Mouse (Mus musculus) heart, postnatal 10 days (tissue): Measurements from ENCODE around the gene Acsm2. TPM values are rescaled to one million over a fixed set of nuclear protein-coding genes. Genes with fewer than 3 reads are reported as not detected.
A peak's percentile ranks its signal among the peaks of the same experiment; 100 is the strongest.
"Not testable (repeated sequence)": the region's sequence is repeated elsewhere in the genome, so short reads cannot be mapped to it uniquely, and the experiment has no call there.

ENCODE experiments used
- DNase-seq, 2 experiments: peaks; one replicate each; pipeline ENCODE4 v3.0.0; 2021
- intact Hi-C: fragments of 180-260 bp; cut with DNase I; formaldehyde crosslinking; loops from one replicate; pipeline ENCODE4 v1.15.1; 2025
- total RNA-seq, 2 experiments: library from RNA; stranded (reverse); gene quantifications; 2 replicates each; pipeline ENCODE4 v1.2.3; 2021

The Acsm2 gene
- total RNA-seq, 2 experiments from 2014 or later = not detected

DNA sequence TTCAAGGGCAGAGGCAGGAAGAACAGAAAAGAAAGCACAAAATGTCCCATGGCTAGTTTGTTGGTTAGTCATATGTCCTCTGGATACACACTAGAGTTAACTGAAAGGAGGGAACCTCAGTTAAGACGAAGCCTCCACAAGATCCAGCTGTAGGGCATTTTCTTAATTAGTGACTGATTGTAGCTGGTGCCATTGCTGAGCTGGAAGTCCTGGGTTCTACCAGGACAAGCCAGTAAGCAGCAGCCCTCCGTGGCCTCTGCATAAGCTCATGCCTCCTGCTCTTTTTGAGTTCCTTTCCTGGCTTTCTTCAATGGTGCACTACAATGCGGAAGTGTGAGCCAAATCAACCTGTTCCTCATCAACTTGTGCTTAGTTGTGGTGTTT, 6.3 kb downstream of the Acsm2 start:
- intact Hi-C loops = no loop called here

DNA sequence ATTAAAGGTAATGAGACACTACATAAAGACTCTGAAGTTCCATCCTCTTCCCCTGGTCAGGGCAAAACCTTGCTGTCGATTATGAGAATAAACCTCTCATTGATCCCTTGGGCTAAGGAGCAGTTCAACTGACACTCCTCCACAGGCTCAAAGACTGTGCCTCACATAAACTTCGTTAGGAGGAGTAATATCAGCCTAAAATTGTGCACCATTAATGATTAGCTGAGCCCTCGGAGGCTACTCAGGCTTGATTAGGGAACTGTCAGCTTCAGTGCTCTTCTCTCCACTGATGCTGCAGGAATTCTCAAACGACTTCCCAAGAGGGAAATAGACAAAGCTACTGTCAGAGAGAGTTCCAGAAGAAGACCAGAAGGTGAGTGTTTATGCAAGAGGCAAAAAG, 7.3 kb downstream of the Acsm2 start:
- intact Hi-C loops = no loop called here

More for the DNA sequence above, 6.3 kb downstream of the Acsm2 start:
- DNase-seq = no peak

DNA sequence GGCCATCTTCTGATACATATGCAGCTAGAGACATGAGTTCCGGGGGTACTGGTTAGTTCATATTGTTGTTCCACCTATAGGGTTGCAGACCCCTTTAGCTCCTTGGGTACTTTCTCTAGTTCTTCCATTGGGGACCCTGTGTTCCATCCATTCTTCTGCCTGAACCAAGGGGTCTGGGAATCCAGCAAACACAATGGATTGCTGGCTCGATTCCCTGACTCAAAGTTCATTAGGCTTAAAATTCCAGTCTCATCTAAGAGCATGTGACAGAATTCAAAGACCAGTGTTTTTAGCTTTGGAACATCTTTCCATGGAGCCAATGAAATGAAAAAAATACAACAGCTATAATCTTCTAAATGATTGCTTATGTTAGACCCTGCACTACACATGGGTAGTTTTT, 8.3 kb downstream of the Acsm2 start:
- intact Hi-C loops, DNase-seq: not testable (repeated sequence)

More for the DNA sequence above, 7.3 kb downstream of the Acsm2 start:
- DNase-seq = no peak

DNA sequence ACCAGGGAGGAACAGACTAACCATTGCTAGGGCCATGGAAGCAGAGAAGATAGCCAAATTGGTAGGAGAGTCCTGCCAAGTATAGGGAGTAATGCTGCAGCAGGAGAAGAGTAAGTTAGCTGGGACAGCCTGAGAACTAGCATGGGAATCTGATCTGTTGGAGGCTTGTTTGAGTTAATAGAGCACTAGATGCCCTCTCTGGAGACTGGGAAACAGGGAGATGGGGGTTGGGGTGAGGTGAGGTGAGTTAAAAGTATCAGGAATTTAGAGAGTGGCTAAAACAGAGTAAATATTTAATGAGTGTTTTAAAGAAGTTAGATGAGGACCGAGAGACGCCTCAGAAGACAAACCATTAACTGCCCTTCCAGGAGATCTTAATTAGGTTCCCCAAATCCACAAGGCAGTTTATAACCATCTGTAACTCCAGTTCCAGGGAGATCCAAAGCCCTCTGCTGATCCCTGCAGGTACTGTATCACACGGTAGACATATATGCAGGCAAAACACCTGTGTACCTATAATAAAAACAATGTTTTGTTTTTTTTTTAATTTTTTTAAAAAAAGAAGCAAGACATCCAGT, 40.5 kb downstream of the Acsm2 start:
- DNase-seq = no peak
- intact Hi-C loops = no loop called here

DNA sequence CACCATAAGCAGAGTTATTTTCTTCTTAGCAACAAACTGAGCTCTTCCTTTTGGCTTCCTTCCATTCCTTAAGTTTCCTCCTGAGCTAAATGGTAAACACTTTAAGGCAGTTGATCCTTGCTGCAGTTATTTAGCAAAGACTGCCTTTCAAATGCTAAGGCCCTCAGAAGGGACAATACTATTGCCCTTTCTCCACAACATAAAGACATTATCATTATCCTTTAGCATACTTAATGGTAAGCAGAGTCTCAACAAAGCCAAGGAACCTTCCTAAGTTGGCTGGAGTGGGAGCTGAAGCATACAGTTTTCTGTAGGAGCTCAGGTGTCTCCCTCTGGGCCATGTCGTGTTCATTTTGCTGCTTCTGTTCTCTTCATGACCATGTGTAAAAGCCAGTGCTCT, 41.2 kb downstream of the Acsm2 start:
- DNase-seq = no peak
- intact Hi-C loops = no loop called here

DNA sequence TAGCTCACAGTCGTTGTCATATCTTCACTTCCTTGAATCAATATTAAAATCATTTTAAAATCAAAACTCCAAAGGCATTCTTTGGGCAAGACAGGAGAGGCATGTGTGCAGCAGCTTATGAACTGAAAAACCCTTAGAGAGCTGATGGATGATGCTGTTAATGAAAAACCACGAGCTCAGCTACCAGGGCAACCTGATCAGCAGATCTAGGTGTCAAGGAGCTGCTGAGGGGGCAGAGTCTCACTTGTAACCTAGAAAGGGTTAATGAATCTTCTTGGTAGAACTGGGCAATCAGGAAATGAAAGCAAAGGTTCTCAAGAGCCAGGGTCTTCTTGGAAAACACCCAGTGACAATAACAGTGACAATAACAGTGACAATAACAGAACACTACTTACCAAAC, 42.4 kb downstream of the Acsm2 start:
- intact Hi-C loops = no loop called here
- DNase-seq = no peak

DNA sequence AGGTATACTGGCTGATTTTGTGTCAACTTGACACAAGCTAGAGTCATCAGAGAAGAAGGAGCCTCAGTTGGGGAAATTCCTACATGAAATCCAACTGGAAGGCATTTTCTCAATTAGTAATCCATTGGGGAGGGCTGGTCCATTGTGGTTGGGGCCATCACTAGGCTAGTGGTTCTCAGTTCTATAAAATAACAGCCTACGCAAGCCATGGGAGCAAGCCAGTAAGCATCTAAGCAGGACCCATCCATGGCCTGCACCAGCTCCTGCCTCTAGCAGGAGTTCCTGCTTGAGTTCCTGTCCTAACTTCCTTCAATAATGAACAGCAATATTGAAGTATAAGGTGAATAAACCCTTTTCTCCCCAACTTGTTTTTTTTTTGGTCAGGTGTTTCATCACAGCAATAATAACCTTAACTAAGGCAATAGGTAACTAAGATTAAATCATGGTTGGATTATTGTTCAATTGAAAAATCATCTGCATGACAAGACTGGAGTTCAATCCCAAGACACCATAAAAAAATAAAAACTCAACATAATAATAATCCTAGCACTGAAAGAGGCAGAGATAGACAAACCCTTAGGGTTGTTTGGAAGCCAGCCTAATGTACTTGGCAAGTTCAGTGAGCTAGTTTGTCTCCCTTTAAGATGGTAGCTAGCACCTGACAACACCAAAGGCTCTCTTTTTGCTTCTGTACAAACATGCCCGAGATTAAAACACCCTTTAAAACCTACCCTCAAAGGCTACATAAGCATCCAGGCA, 47.2 kb downstream of the Acsm2 start:
- intact Hi-C loops = no loop called here

DNA sequence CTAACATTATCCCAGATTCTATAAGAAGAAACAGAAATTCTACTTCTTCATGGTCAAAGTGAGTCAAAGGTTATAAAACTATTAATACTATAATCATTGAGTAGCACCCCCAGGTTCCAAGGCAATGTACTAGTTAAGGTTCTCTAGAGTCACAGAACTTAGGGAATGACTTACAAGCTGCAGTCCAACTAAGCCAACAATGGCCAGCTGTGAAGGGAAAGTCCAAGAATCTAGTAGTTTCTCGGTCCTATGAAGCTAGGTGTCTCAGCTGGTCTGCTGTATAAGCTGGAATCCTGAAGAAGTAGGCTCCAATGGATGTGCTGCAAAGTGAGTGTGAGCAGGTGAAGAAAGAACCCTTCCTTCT, 47.8 kb downstream of the Acsm2 start:
- intact Hi-C loops = no loop called here
- DNase-seq = no peak

More for the DNA sequence above, 47.2 kb downstream of the Acsm2 start:
- DNase-seq = no peak

DNA sequence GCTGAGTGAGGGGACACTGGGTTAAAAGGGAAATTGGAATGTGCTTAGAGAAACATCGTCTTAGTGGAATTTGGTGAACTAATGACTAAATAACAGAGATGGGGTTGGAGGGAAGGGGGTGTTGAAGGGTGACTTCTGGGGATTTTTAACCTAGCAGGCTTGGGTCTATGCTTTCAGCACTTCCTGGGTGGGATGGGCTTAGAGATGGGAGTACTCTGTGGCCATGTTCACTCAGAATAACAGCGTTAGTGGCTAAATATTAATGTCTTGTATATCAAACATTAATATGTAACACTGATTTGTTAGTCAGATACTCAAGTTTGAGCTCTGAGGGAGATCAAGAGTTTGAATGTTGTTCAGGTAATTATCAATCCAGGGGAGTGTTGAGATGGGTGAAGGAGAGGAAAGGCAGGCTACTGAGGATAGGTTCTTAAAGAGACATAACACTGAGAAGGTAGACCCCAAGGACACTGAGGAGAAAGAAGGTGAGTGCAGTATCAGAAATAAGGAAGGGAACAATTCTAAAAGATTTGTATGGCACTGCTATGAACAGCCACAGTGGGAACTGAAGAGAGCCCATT, 50.9 kb downstream of the Acsm2 start:
- intact Hi-C loops = no loop called here
- no peak for DNase-seq

DNA sequence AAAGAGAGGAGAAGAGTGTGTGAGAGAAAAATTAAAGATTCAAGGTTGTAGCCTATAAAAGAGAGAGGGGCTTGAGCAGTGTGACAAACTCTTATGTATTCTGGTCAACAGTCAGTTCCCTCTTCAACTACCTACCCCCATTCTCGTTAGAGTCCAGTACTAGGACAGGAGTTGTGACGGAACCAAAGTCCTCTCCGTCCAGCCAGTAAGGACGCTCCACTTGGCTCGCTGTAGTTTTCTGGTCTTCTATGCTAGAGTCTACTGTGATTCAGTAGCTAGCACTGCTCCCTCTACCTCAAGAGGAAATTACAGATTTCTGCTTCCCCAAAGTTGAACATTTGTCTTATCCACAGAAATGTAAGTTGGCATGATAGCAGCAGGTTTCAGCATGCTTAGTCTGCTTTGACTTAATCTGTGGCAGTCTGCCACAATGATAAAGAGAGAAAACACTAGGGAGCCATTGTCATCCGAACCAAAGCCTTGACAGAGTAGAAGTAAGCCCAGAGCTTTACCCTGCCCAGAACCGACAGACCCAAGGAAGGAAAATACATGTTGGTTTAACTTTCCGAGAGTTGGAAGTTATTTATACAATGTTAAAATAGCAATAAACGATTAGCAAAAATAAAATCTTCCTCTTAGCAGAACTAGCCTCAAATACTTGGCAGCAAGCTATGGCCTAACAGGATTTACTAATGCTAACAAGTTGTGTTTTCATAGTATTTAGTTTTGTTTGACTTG, 52.0 kb downstream of the Acsm2 start:
- intact Hi-C loops = no loop called here
- DNase-seq = no peak

DNA sequence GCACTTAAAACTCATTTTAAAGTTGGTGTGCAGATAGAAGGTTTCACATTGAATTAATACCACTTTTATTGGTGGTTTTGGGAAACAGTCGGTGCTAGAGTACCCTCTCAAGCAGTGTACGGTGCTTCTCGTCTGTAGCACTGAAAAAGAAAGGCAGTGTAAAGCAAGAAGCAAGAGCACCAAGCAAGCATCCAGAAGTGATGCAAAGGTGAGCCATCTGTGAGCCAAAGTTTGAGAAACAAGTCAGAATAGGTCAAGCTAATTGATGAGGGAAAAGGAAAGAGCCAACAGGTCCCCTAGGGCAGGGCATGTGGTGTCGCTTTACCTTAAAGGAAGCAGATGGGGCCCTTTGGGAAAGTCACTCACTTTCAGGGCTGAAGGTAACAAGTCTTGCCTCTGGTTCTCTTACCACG, 52.5 kb downstream of the Acsm2 start, which contains the start of gene Acsm1:
Gene Acsm1, plus strand, starts transcription at position 363 of the 413 bp plus-strand sequence.
- no peak for DNase-seq
- intact Hi-C loops = no loop called here

DNA sequence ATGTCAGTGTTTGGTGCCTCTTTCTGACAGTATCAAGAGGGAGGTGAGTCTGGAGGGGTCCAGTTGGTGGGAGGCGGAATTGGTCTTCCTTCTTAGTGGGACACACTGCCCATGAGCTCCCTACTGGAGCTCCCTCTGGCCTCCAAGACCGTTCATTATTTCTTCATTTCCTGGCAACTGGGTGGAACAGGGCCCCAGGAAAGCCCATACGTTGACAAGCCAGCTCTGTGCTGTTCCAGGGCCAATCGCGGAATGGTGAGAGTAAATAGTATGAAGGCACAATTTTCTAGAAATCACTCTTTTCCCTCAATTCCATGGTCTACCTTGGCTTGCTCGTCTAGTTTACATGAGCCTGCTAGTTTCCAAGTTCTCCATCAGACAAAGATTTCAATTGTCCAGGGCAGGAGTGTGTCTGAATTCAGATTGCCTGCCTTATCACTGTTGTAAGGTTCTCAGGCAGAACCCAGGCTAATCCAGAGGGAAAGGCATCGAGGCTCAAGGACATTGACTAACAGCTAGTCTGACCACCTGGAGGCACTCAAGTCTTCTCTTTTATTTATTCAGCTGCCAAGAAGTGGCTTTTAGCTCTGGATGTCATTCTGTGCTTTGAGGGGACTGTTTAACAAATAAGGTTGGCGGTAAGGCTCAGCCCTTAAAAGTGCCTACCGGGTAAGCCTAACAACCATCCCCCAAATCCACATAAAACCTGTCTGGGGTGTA, 53.8 kb downstream of the Acsm2 start:
- intact Hi-C loops = no loop called here

DNA sequence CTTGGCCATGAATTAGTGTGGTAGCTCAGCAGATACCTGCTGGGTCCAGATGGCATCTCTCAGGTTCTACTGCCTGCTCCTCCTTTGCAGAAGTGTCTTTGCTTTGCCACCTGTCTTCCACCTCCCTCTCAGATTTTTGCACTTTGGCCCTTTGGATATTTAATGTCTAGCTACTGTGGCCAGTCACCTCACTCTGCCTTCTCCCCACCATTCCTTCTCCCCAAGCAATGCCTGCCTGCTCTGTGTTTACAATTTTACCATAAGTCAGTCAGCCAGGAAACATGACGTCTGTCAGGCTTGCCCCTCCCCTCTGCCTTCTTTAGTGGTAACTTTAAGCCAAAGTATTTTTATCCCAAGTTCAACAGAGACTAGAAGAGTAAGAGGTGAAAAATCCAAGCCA, 62.4 kb downstream of the Acsm2 start:
- no peak for DNase-seq
- intact Hi-C loops = no loop called here

More for the DNA sequence above, 53.8 kb downstream of the Acsm2 start:
- DNase-seq = no peak

DNA sequence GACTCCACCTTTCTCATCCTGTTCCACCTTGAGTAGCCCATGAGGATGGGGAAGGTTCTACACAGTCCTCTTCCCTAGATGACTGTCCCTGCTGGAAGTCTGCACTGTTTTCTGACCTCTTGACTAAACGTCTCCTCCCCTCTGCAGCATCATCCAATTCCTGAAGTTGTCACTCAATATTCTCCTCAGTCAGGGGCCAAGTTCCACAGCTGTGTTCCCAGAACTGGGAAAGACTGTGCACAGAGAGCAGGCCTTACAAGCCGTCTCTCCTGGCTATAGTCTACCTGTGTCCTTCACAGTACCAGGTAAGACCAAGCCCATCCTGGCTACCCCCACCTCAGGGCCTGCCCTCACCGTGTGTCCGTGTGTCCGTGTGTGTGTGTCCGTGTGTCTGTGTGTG, 63.5 kb downstream of the Acsm2 start:
- intact Hi-C loops = no loop called here
- DNase-seq = no peak

DNA sequence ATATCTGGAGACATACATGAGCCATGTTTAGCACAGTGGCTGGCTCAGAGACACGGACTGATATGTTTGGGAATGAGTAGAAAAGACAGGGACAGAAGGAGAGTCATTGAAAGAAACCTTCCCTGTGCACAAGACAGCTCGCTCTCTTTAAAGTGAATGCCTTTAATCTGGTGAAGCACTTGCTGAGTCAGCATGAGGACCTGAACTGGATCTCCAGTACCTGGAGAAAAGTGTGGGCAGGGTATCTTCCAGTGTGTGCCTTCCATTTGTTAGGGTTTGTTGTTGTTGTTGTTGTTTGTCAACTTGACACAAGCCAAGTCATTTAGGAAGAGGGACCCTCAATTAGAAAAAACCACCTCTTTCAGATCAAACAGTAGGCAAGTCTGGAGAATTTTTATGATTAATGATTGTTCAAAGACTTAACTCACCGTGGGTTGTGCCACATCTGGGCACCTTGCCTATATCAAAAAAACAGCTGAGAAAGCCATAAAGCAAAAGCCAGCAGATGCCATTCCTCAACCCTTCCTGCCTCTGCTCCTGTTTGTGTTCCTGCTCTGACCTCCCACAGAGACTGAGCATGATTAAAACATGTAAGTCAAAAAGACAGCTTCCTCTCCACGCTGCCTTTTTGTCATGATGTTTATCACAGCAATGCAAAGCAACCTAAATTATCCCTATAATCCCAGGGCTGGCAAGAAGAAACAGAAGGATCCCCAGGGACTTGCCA, 64.2 kb downstream of the Acsm2 start:
- intact Hi-C loops = no loop called here
- DNase-seq = peak in 1 of 2 experiments; percentile 1

DNA sequence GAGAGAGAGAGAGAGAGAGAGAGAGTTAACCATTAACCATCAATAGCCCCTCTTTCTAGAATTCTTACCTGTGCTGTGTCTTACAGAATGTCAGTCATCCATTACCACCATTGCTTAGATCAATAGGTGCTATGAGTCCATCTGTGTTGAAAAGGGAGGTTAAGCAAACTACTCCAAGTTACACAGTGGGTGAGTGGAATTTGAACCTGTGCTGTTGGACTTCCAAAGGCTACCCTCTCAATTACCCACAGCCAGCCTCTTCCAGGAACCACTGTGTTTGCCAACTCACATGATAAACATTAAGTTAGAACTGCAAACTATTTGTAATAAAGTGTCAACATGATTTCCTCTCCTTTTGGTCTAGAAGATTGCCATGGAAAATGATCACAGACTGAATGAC, 66.0 kb downstream of the Acsm2 start:
- DNase-seq = no peak
- intact Hi-C loops = no loop called here

DNA sequence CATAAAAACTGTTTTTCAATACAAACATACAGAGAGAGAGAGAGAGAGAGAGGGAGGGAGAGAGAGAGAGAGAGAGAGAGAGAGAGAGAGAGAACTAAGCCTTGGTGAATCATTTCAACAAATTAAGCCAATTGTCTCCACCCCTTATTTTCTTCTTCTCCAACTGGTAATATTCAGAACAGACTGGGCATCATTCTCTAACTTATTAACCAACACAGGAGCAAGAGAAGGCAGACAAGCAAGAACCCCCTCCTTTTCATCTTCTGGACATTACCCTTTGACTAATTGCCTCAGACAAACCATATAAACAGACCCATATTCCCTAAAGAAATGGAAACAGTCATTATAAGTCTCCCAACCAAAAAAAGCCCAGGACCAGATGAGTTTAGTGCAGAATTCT, 84.6 kb downstream of the Acsm2 start:
- intact Hi-C loops = no loop called here
- DNase-seq = no peak

DNA sequence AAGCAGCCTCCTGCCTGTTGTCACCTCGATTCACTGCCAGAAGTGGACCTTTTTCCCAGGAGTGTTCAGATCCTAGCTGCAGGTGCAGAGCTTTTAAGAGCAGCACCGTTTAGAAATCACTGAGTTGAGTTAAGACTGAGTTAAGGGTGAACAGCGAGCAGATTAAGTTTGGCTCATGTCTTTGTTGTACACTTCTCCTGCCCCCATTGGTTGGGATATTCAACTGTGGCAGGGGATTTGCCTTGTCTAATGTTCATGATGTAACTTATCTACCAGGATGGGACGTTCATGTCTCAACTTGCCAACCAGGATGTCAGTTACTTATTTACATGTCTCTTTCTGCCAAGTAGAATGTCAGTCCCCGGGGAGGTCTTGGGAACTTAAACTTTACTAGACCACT, 88.2 kb downstream of the Acsm2 start:
- no peak for DNase-seq
- intact Hi-C loops = no loop called here
